Mouse (Mus musculus) right cerebral cortex, postnatal 14 days (tissue): ENCODE results near the gene B230217C12Rik.
A peak's percentile ranks its signal among the peaks of the same experiment; 100 is the strongest.

Experiments
- DNase-seq: peaks from one replicate; pipeline ENCODE4 v3.0.0; 2022

Gene B230217C12Rik

GRCm38 (mm10) chr11:97840539-97840954 is at the start of gene B230217C12Rik:
TSS of gene B230217C12Rik (plus strand) at chr11:97840780.
- no peak for DNase-seq

- DNase-seq, result no peak
Observed at GRCm38 (mm10) chr11:97793165-97793564, 47.4 kb upstream of the B230217C12Rik start.

GRCm38 (mm10) chr11:97796910-97797309 is 43.7 kb upstream of the B230217C12Rik start:
- DNase-seq, result peak; percentile 66

- DNase-seq, result no peak
Observed at GRCm38 (mm10) chr11:97797369-97798082, 43.1 kb upstream of the B230217C12Rik start.

GRCm38 (mm10) chr11:97798083-97798435 is 42.5 kb upstream of the B230217C12Rik start:
- no peak for DNase-seq

GRCm38 (mm10) chr11:97798782-97799145 is 41.8 kb upstream of the B230217C12Rik start, which contains the start of gene Lasp1:
TSS of gene Lasp1 (plus strand) at chr11:97799000.
- peak; percentile 82 for DNase-seq

GRCm38 (mm10) chr11:97799146-97799993 is 41.2 kb upstream of the B230217C12Rik start:
- DNase-seq, result peak; percentile 85

GRCm38 (mm10) chr11:97799994-97800690 is 40.4 kb upstream of the B230217C12Rik start:
- peak; percentile 54 for DNase-seq

- no peak for DNase-seq
Observed at GRCm38 (mm10) chr11:97800691-97801408, 39.7 kb upstream of the B230217C12Rik start.

- peak; percentile 56 for DNase-seq
Observed at GRCm38 (mm10) chr11:97801409-97802193, 39.0 kb upstream of the B230217C12Rik start.

- DNase-seq, result no peak
Observed at GRCm38 (mm10) chr11:97802194-97802470, 38.4 kb upstream of the B230217C12Rik start.

GRCm38 (mm10) chr11:97802495-97802894 is 38.1 kb upstream of the B230217C12Rik start:
- DNase-seq, result no peak

GRCm38 (mm10) chr11:97803847-97804246 is 36.7 kb upstream of the B230217C12Rik start:
- DNase-seq, result no peak

GRCm38 (mm10) chr11:97804841-97805661 is 35.5 kb upstream of the B230217C12Rik start:
- no peak for DNase-seq

- DNase-seq, result no peak
Observed at GRCm38 (mm10) chr11:97805662-97806612, 34.6 kb upstream of the B230217C12Rik start.

GRCm38 (mm10) chr11:97806613-97806964 is 34.0 kb upstream of the B230217C12Rik start:
- no peak for DNase-seq

GRCm38 (mm10) chr11:97807626-97808025 is 33.0 kb upstream of the B230217C12Rik start:
- DNase-seq, result no peak

GRCm38 (mm10) chr11:97808093-97808492 is 32.5 kb upstream of the B230217C12Rik start:
- no peak for DNase-seq

- no peak for DNase-seq
Observed at GRCm38 (mm10) chr11:97808621-97809234, 31.9 kb upstream of the B230217C12Rik start.
